Mouse (Mus musculus) telencephalon, adult 2 months (tissue): ENCODE results near the gene Tox2.

Experiments used
- DNase-seq: peaks from one replicate; pipeline ENCODE4 v3.0.0-alpha.2; 2011; ENCODE audit warnings: low read depth, low spot score

Tox2 gene

DNA sequence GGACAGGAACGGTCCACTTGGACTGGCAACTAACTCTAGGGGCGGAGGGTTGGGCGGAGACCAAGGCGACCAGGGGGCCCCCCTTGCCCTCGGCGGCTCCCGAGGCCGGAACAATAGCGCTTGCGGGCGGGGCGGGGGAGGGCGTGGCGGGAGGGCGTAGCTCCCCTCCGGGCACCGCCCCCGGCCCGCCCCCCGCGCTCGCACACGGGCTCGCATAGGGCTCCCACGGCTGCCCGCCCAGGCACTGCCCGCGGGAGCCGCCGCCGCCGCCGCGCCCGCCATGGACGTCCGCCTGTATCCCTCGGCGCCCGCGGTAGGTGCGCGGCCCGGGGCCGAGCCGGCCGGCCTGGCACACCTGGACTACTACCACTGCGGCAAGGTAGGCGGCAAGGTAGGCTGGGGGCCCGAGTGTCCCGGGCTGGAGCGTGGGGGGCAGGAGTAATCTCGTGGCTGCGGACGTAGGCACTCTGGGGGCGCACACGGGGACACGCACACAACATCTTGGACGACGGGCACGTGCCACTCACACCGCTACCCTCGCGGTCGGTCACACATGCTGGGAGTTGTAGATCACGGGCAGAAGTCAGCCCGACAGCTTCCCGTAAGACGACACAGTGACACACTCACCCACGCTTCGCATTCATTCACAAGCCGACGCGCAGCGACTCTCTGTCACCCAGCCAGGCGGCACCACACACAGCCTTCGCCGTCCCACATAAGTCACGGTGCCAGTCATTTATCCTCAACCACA lies at the start of gene Tox2:
Gene Tox2 (plus strand): TSS at position 242 of the 751 bp plus-strand sequence.
- peak; percentile 65 for DNase-seq

DNA sequence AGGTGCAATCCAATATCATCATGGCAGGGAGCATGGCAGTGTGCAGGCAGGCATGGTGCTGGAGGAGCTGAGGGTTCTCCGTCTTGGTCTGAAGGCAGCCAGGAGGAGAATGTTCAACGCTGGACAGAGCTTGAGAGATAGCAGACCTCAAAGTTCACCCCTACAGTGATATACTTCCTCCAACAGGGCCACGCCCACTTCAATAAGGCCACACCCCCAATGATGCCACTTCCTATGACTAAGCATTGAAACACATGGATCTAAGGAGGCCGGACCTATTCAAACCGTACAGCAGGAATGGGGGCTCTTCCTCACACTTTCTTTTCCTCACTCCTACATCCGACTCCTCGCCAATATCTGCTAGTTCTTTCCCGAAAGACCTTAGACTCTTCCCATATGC lies 48.3 kb upstream of the Tox2 start:
- DNase-seq = no peak

GRCm38 (mm10) chr2:163158979-163159378 lies 43.9 kb upstream of the Tox2 start:
- peak; percentile 36 for DNase-seq

- DNase-seq = no peak
These were observed 38.4 kb upstream of the Tox2 start for GRCm38 (mm10) chr2:163164461-163164990.

GRCm38 (mm10) chr2:163166067-163166805 lies 36.7 kb upstream of the Tox2 start:
- DNase-seq = no peak

GRCm38 (mm10) chr2:163171891-163172290 lies 31.0 kb upstream of the Tox2 start:
- no peak for DNase-seq

DNA sequence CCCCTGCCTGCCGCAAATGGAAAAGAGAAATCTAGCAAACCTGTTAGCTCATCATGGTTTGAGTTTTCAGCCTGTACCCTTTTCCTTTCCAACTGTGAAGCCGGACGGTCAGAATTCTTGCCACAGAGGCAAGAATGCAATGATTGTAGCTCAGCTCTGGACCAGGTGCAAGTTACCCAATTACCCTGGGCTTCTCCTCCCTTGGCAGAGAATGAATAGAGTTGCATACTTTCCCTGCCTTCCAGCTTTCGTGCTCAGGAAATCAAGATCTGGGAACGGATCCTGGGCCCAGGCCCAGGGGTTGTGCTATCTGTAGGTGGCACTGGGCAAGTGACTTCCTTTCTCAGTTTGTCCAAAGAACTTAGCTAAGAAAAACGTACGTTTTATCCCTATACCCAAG lies 28.9 kb upstream of the Tox2 start:
- no peak for DNase-seq

DNA sequence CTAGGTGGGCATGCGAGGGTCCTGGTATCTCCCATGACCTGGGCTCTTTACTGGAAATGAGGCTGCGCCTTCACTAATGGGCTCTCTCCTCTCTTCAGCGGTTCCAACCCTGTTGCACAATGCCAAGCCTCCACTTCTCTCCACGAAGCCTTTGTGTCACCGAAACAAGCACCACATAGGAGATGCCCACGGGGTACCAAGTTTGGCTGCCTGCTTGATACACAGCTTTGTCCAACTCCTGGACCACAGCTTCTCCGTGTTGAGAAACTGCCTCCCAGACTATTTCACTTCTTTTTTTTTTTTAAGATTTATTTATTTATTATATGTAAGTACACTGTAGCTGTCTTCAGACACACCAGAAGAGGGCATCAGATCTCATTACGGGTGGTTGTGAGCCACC lies 27.1 kb upstream of the Tox2 start:
- DNase-seq = no peak

- no peak for DNase-seq
These were observed 26.4 kb upstream of the Tox2 start for GRCm38 (mm10) chr2:163176502-163176901.

DNA sequence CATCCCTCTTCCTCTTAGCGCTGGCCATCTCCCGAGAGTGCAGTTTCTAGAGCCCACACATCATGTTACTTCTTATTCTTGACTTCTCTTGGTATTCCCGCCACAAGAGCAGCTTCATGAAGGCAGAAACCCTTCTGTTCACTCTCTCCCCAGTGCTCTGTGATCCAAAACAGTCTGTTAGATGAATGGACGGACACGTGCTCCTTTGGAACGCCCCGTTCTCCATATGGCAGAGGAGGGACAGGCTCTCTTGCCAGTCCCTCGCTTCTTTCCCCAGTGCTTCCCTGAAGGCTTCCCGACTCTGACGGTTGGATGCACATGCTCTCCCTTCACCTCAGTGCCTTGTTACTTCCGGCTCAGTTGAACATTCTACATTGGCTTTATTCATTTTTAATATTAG lies 15.4 kb upstream of the Tox2 start:
- DNase-seq = peak; percentile 35

GRCm38 (mm10) chr2:163189596-163189995 lies 13.3 kb upstream of the Tox2 start:
- no peak for DNase-seq

GRCm38 (mm10) chr2:163190004-163190441 lies 12.9 kb upstream of the Tox2 start:
- no peak for DNase-seq

GRCm38 (mm10) chr2:163192485-163192884 lies 10.4 kb upstream of the Tox2 start:
- no peak for DNase-seq

DNA sequence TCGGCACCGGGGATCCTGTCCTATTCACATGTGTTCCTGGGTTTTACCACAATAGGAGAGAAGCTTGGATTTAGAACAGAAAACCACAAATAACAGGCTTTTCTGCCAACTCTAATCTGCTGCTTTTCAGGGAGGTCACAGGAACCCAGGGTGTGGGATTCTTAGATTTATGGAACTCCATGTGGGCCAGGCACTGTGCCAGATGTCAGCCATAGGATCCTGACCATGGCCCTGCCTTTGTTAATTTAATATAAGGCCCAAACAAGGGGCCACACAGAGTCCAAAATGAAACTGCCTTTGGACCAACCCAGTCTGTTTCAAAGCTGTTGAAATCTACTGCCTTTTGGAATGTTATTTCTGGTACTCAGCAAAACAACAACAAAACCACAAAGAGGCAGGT lies 8.9 kb upstream of the Tox2 start:
- no peak for DNase-seq

GRCm38 (mm10) chr2:163194543-163194942 lies 8.4 kb upstream of the Tox2 start:
- no peak for DNase-seq

- no peak for DNase-seq
These were observed 7.7 kb upstream of the Tox2 start for GRCm38 (mm10) chr2:163195106-163195833.

GRCm38 (mm10) chr2:163195834-163196145 lies 7.1 kb upstream of the Tox2 start:
- no peak for DNase-seq

DNA sequence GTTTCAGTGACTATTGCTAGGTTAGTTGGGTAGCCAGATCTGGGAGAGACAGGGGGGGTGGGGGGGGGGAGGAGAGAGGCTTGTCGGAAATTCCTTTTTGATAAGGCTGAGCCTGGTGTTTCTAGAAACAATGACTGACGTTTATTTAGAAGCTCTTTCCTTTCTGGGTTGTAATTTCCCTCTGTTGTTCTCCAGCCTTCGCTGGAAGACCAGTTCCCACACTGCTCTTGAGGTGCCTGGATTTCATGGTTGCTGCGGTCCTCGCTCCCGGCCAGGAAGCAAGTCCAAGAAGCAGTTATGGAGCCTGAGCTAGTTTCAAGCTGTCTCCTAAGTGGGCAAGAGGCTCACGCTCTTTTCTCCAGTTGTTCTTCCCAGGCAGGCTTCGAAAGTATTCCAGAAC lies 1.0 kb upstream of the Tox2 start:
- no peak for DNase-seq

GRCm38 (mm10) chr2:163202553-163202883 lies 407 bp upstream of the Tox2 start:
- DNase-seq = no peak

GRCm38 (mm10) chr2:163203635-163204547 lies 966 bp downstream of the Tox2 start:
- no peak for DNase-seq

GRCm38 (mm10) chr2:163204548-163205261 lies 1.8 kb downstream of the Tox2 start:
- no peak for DNase-seq
